Mouse (Mus musculus) limb, embryonic 11.5 days (tissue): ENCODE data around the gene Car11. TPM values are rescaled to one million over a fixed set of nuclear protein-coding genes. Genes with fewer than 3 reads are reported as not detected.

Source experiments
- ATAC-seq: fragments of 200-750 bp; cut with Nextera tagmentation; 2 replicates; pipeline ENCODE4 v1.8.0; 2017; ENCODE audit warnings: low read depth; ENCODE audit not compliant: insufficient number of reproducible peaks, low FRiP score, low TSS enrichment
- DNase-seq: peaks from one replicate; pipeline ENCODE4 v3.0.0-alpha.2; 2015; ENCODE audit warnings: low spot score
- H3K27ac ChIP-seq: fragments of 300-500 bp; sonication (generic); replicated peaks from 2 replicates; pipeline ENCODE4 v1.5.1; 2014; ENCODE audit warnings: low read depth, mild to moderate bottlenecking, low read length
- H3K27me3 ChIP-seq: fragments of 300-500 bp; sonication (generic); 2 replicates; pipeline ENCODE4 v1.6.1; 2014; ENCODE audit warnings: mild to moderate bottlenecking, low read length, mixed read lengths; ENCODE audit not compliant: control insufficient read depth, insufficient read depth
- H3K36me3 ChIP-seq: fragments of 300-500 bp; sonication (generic); 2 replicates; pipeline ENCODE4 v1.6.1; 2014; ENCODE audit warnings: mild to moderate bottlenecking, low read length, moderate library complexity, mixed read lengths; ENCODE audit not compliant: control insufficient read depth, insufficient read depth
- H3K4me1 ChIP-seq: fragments of 300-500 bp; sonication (generic); 2 replicates; pipeline ENCODE4 v1.6.1; 2014; ENCODE audit warnings: low read length, mixed read lengths; ENCODE audit not compliant: control insufficient read depth, insufficient read depth
- H3K4me2 ChIP-seq: fragments of 300-500 bp; sonication (generic); 2 replicates; pipeline ENCODE4 v1.6.1; 2014; ENCODE audit warnings: low read depth, mild to moderate bottlenecking, moderate library complexity; ENCODE audit not compliant: severe bottlenecking
- H3K4me3 ChIP-seq: fragments of 300-500 bp; sonication (generic); 2 replicates; pipeline ENCODE4 v1.5.1; 2014; ENCODE audit warnings: low read depth, low read length
- H3K9ac ChIP-seq: fragments of 300-500 bp; sonication (generic); 2 replicates; pipeline ENCODE4 v1.6.1; 2014; ENCODE audit warnings: mild to moderate bottlenecking, low read length
- H3K9me3 ChIP-seq: fragments of 300-500 bp; sonication (generic); 2 replicates; pipeline ENCODE4 v1.6.1; 2016; ENCODE audit warnings: low read length; ENCODE audit not compliant: control insufficient read depth
- WGBS: fragments of 180-500 bp; shearing (Covaris S2); extraction: QIAGEN DNeasy Blood & Tissue Kit; methylation state at CpG from one replicate; pipeline ENCODE4 v1.1.7; 2014; 5-methylcytosine and 5-hydroxymethylcytosine counted together
- polyA plus RNA-seq: library from polyadenylated mRNA; unstranded; fragments of >200 nt; fragmentation: Nextera tagmentation; extraction: Ambion mirVana; gene quantifications from 2 replicates; pipeline ENCODE4 v1.2.1, GENCODE M21; 2014

Gene Car11
- polyA plus RNA-seq, 1 experiment from 2014 or later = 5.5 TPM

GRCm38 (mm10) chr7:45726419-45726818, 26.8 kb downstream of the Car11 start:
- H3K9me3 ChIP-seq = no peaks in the 10 kb centered on the region
- DNase-seq = no peak
- no peak overlapping the region for H3K9ac ChIP-seq
- ATAC-seq = no peak
- no peak overlapping the region for H3K4me2 ChIP-seq
- peaks cover 31% of the 10 kb centered on the region for H3K36me3 ChIP-seq
- WGBS = 97% methylated on average over 10 of the region's 10 CpGs
- H3K27me3 ChIP-seq = no peaks in the 10 kb centered on the region
- no peak overlapping the region for H3K4me3 ChIP-seq
- H3K27ac ChIP-seq = no peak overlapping the region
- peaks cover 8% of the 10 kb centered on the region; the same call in 1 of the 2 replicates for H3K4me1 ChIP-seq

GRCm38 (mm10) chr7:45727625-45728024, 28.0 kb downstream of the Car11 start:
- Histone ChIP-seq H3K9ac (no peak overlapping the region), H3K9me3 (no peaks in the 10 kb centered on the region), H3K4me1 (peaks cover 8% of the 10 kb centered on the region; the same call in 1 of the 2 replicates), H3K27me3 (0 out of 2 replicates have a peak, but pooled peaks cover 2% of the 10 kb centered on the region), H3K36me3 (peaks cover 29% of the 10 kb centered on the region; the same call in 1 of the 2 replicates), H3K4me2 (no peak overlapping the region), H3K4me3 (no peak overlapping the region), H3K27ac (no peak overlapping the region)
- no peak for DNase-seq
- ATAC-seq = no peak
- WGBS = 81% methylated on average over 3 of the region's 3 CpGs

GRCm38 (mm10) chr7:45730727-45731431, 31.2 kb downstream of the Car11 start:
- Histone ChIP-seq H3K36me3 (0 out of 2 replicates have a peak, but pooled peaks cover 4% of the 10 kb centered on the region), H3K4me1 (peaks cover 8% of the 10 kb centered on the region; the same call in 1 of the 2 replicates), H3K9ac (peak overlapping the region; percentile 22; the same call in 1 of the 2 replicates), H3K9me3 (no peaks in the 10 kb centered on the region), H3K4me3 (no peak overlapping the region), H3K4me2 (no peak overlapping the region; the same call in 1 of the 2 replicates), H3K27ac (0 out of 2 replicates have a peak overlapping the region, but pooled peaks have one; percentile 56), H3K27me3 (0 out of 2 replicates have a peak, but pooled peaks cover 2% of the 10 kb centered on the region)
- ATAC-seq = no peak
- peak; percentile 82 for DNase-seq
- WGBS = 15% methylated on average over 16 of the region's 16 CpGs

GRCm38 (mm10) chr7:45733477-45733876, 33.8 kb downstream of the Car11 start:
- Histone ChIP-seq H3K36me3 (0 out of 2 replicates have a peak, but pooled peaks cover 2% of the 10 kb centered on the region), H3K4me2 (no peak overlapping the region), H3K4me1 (peaks cover 8% of the 10 kb centered on the region; the same call in 1 of the 2 replicates), H3K4me3 (no peak overlapping the region), H3K9ac (no peak overlapping the region), H3K9me3 (no peaks in the 10 kb centered on the region), H3K27me3 (0 out of 2 replicates have a peak, but pooled peaks cover 2% of the 10 kb centered on the region), H3K27ac (no peak overlapping the region)
- 71% methylated on average over 5 of the region's 5 CpGs for WGBS
- no peak for DNase-seq
- no peak for ATAC-seq

- WGBS = 6% methylated on average over 9 of the region's 9 CpGs
- H3K36me3 ChIP-seq = no peaks in the 10 kb centered on the region
- no peak overlapping the region for H3K4me3 ChIP-seq
- H3K27me3 ChIP-seq = no peaks in the 10 kb centered on the region
- DNase-seq (peak; percentile 91), ATAC-seq (peak; percentile 61)
- H3K4me2 ChIP-seq = no peak overlapping the region
- no peaks in the 10 kb centered on the region for H3K9me3 ChIP-seq
- H3K27ac ChIP-seq = no peak overlapping the region
- H3K9ac ChIP-seq = no peak overlapping the region
- no peaks in the 10 kb centered on the region for H3K4me1 ChIP-seq
Observed at GRCm38 (mm10) chr7:45739162-45739763, 39.6 kb downstream of the Car11 start.

- 75% methylated on average over 10 of the region's 10 CpGs for WGBS
- Histone ChIP-seq H3K27ac (no peak overlapping the region), H3K9ac (no peak overlapping the region), H3K27me3 (no peaks in the 10 kb centered on the region), H3K36me3 (no peaks in the 10 kb centered on the region), H3K4me1 (no peaks in the 10 kb centered on the region), H3K9me3 (no peaks in the 10 kb centered on the region), H3K4me3 (no peak overlapping the region), H3K4me2 (no peak overlapping the region)
- DNase-seq (no peak), ATAC-seq (no peak)
Observed at GRCm38 (mm10) chr7:45739820-45740219, 40.2 kb downstream of the Car11 start.

GRCm38 (mm10) chr7:45741308-45741707, 41.7 kb downstream of the Car11 start:
- no peaks in the 10 kb centered on the region for H3K27me3 ChIP-seq
- no peak overlapping the region for H3K9ac ChIP-seq
- H3K9me3 ChIP-seq = no peaks in the 10 kb centered on the region
- ATAC-seq (no peak), DNase-seq (no peak)
- WGBS = 86% methylated on average over 12 of the region's 12 CpGs
- no peak overlapping the region for H3K27ac ChIP-seq
- no peaks in the 10 kb centered on the region for H3K4me1 ChIP-seq
- no peak overlapping the region for H3K4me2 ChIP-seq
- H3K4me3 ChIP-seq = no peak overlapping the region
- no peaks in the 10 kb centered on the region for H3K36me3 ChIP-seq

GRCm38 (mm10) chr7:45741777-45742176, 42.1 kb downstream of the Car11 start:
- Histone ChIP-seq H3K4me3 (peak overlapping the region; percentile 14; the same call in 1 of the 2 replicates), H3K4me2 (peak overlapping the region; percentile 24; the same call in 1 of the 2 replicates), H3K27ac (no peak overlapping the region), H3K9ac (no peak overlapping the region), H3K27me3 (no peaks in the 10 kb centered on the region), H3K9me3 (no peaks in the 10 kb centered on the region; the same call in 1 of the 2 replicates), H3K36me3 (no peaks in the 10 kb centered on the region), H3K4me1 (no peaks in the 10 kb centered on the region)
- no peak for ATAC-seq
- WGBS = 27% methylated on average over 11 of the region's 11 CpGs
- no peak for DNase-seq
